Mouse (Mus musculus): ENCODE data around the gene 1700019D03Rik. TPM values are rescaled to one million over a fixed set of nuclear protein-coding genes. Genes with fewer than 3 reads are reported as not detected.
"Not testable (repeated sequence)": the region's sequence is repeated elsewhere in the genome, so short reads cannot be mapped to it uniquely, and the experiment has no call there.

Gene 1700019D03Rik
- total RNA-seq, 2 experiments from 2014 or later, result 7.8 to 7.9 TPM

DNA sequence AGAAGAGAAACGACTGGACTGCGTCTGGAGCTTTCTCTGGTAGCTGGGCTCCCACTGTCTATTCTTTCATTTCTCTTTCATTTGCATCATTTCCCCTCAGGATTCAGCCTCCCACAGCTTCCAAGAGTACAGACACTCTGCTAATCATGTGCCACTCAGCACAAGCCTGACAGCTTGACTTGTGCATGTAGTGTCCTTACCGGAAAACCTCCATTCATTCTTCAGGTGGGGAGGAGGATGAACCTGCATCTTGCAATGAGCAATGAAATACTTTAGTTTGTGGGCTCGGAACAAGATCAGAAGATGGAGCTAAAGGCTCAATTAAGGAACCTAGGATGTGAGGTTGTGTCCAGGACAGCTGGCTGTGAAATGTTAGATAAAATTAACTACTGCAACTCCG lies 67.8 kb downstream of the 1700019D03Rik start:
- Histone ChIP-seq H3K4me3 (peak overlapping the region; percentile 79), H3K27ac (peak overlapping the region; percentile 88)
- peak in 1 of 2 experiments; percentile 7 for DNase-seq (ENCODE audit: low spot score in 2 of 2)
- peak; percentile 48 for TF ChIP-seq CTCF (conservative IDR thresholded peaks at IDR 0.05)

DNA sequence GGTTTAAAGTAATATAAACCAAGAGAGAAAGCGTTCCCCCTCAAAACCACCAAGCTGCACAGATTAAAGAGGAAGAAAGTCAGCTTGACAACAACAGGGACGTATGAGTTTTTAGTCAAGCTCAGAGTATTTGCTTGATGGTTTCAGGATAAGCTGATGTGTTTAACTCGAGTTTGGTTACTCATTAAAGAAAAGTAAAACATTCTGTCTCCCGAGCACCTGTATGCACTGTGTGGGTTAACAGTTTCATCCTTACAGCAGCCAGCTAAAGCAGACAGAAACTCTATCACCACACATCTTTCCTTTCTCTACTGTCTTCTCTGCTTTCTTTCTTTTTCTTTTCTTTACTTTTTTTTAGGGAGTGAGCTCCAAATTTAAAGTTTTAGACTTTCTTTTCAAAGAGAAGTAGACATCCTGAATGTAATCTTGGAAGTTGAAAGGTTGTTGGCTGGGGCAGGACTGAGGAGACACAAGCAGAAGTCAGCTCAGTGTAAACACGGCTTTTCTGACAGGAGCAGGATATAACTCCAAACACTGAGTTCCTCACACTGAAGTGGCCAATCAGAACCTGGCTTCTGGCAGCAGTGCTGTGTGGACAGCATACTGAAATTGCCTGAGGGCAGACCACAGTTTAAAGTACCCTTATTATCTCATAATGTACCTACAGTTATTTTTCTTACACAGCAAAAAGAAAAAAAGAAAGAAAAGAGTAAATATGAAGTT lies 68.7 kb downstream of the 1700019D03Rik start:
- H3K27ac ChIP-seq, result peak overlapping the region; percentile 88; the same call in 1 of the 2 replicates
- DNase-seq (ENCODE audit: low spot score in 2 of 2), result no peak
- H3K4me3 ChIP-seq, result peak overlapping the region; percentile 79
- TF ChIP-seq CTCF (conservative IDR thresholded peaks at IDR 0.05), result no peak

DNA sequence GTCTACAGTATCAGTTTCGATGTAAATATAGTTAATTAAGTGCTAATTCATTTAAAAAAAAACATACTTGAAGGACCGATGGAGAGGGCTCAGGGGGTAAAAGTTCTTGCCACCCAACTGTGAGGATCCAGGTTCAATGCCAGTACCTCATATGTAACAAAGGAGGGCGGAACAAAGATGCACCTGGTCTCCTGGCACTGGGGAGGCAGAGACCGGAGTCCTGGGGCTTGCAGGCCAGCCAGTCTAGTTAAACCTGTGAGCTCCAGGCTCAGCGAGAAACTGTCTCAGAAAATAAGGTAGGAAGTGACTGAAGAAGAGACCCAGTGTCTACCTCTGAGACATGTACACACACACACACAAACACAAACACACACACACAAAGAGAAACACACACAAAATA lies 72.1 kb downstream of the 1700019D03Rik start:
- no peak for DNase-seq (ENCODE audit: low spot score in 2 of 2)
- H3K27ac ChIP-seq, result no peak overlapping the region
- H3K4me3 ChIP-seq, result no peak overlapping the region
- TF ChIP-seq CTCF (conservative IDR thresholded peaks at IDR 0.05), result no peak

DNA sequence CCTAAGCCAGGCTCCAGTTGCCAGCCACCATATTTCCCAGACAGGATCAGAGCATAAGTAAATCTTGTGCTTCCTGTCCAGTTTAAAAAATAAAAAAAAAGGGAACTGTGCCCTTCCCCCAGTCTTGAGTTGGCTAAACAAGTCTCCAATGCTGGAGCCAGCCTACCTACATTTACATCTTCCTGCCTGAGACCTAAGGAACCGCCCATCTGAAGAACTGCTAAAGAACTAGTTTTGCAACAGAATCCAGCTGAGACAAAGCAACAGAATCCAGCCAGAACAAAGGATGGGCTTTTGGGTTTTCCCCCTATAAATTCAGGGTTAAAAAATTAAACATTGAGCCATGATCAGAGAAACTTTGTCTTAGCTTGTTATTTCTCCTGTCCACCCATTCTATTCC lies 81.0 kb downstream of the 1700019D03Rik start:
- DNase-seq (ENCODE audit: low spot score in 2 of 2), result no peak
- TF ChIP-seq CTCF (conservative IDR thresholded peaks at IDR 0.05), result no peak
- Histone ChIP-seq H3K4me3 (no peak overlapping the region), H3K27ac (no peak overlapping the region)

DNA sequence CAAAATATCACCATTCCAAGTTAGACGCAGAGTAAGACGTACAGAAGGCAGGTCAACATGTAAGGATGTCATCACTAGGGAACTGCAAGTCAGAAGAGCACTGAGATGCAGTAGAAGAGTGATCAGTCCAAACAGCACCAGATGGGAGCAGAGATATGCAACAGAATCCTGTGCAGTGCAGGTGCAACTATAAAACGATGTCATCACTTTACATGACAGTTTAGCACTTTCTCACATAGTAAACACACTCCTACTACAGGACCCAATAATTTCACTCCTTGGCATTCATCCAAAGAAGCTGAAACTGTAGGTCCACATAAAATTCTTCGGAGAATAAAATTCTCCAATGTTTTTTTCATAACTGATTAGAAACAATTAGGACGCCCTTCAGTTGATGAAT lies 85.5 kb downstream of the 1700019D03Rik start:
- Histone ChIP-seq H3K4me3 (no peak overlapping the region), H3K27ac (no peak overlapping the region)
- TF ChIP-seq CTCF (conservative IDR thresholded peaks at IDR 0.05), result no peak
- DNase-seq (ENCODE audit: low spot score in 2 of 2), result no peak

DNA sequence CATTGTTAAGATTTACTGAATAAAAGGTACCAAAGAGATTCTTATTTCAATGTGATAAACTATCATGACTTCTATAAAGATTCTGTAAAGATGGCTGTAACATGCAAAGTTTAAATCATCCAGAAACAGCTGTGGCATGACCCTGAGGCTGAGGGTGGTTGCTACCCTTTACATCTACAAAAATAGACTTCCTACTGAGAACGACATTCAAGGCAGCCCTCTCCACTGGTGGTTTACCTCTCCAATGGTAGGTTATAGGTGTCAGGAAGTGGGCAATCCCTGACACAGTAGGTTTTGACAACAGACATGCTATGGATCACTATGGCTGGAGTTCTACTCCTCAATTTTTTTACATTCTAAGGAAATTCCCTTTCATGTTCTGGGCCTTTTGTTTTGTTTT lies 95.5 kb downstream of the 1700019D03Rik start:
- not testable (repeated sequence) for DNase-seq (ENCODE audit: low spot score in 2 of 2); H3K27ac ChIP-seq; H3K4me3 ChIP-seq

DNA sequence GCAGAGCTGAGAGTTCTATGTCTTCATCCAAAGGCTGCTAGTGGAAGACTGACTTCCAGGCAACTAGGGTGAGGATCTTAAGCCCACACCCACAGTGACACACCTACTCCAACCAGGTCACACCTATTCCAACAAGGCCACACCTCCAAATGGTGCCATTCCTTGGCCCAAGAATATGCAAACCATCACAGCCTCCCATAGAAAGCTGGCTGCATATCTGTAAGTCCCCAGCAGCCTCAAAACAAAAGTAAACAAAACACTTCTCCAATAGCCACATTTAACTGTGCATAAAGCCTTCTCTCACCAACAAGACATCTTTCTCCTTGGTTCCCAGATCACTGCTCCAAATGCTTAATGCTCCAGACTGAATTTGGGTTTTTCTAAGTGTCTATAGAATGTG lies 101.1 kb downstream of the 1700019D03Rik start:
- not testable (repeated sequence) for DNase-seq (ENCODE audit: low spot score in 2 of 2); H3K4me3 ChIP-seq; H3K27ac ChIP-seq

DNA sequence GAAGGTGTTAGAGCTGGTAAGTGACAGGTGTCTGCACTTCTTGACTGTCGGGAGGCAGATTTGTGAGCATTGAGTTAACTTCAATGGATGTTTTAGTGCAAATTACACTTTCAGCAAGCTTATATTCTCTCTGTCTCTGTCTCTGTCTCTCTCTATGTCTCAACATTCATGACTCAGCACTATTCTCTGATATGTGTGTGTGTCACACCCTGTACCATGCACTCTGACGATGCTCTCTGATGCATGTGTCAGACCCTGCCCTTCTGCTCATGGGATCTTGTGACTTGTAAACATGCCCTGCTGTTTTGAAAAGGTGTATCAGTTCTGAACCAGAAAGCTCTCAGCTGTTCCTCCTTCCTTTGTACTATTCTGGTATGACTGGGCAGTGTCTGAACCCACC lies 103.3 kb downstream of the 1700019D03Rik start:
- Histone ChIP-seq H3K27ac (no peak overlapping the region), H3K4me3 (no peak overlapping the region)
- TF ChIP-seq CTCF (conservative IDR thresholded peaks at IDR 0.05), result no peak
- no peak for DNase-seq (ENCODE audit: low spot score in 2 of 2)

DNA sequence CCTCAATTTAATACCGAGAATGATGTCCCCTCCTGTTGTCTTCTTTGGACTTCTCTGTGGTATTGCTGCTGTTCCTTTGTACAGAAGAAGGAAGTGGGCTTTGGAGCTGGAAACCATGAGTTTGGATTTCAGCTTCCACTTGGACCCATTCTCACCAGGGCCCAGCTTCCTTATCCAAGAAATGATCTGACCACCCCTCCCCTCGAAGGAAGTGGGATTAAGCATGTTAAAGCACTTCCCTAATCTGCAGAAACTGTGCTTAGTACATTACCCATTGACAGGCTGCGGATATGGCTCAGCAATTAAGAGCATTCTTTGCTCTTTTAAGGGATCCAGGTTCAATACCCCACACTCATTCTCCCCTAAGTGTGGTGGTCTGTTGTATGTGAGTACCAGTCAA lies 110.2 kb downstream of the 1700019D03Rik start:
- Histone ChIP-seq H3K27ac (no peak overlapping the region), H3K4me3 (no peak overlapping the region)
- no peak for TF ChIP-seq CTCF (conservative IDR thresholded peaks at IDR 0.05)
- no peak for DNase-seq (ENCODE audit: low spot score in 2 of 2)

DNA sequence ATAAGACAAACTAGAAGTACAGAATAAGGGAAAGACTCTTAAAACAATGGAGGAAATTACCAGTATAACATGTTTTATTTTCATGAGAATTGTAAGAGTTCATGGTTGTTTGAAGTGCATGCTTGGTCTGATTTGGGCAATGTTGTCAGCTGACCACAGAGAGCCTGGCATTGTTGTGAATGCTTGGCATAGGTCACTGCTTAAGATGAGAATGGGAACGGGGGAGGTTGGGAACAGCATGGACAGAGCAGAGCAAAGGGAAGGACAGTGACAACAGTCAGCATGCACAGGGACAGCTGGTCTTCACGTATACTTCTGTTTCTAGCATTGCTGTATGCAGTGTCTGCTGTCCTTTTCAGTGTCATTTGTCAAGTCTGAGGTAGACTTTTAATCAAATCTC lies 135.8 kb downstream of the 1700019D03Rik start:
- no peak overlapping the region for H3K27ac ChIP-seq
- H3K4me3 ChIP-seq, result no peak overlapping the region
- no peak for DNase-seq (ENCODE audit: low spot score in 2 of 2)
- TF ChIP-seq CTCF (conservative IDR thresholded peaks at IDR 0.05), result no peak

Other genes starting within 250 kb of the 1700019D03Rik start
- gene Inpp1, start 202.5 kb downstream of the 1700019D03Rik start, total RNA-seq (2021), result 10 to 100 TPM; 37.9 to 39.0 TPM
- 10 to 100 TPM; 17.4 to 18.0 TPM for gene Hibch, start 175.2 kb downstream of the 1700019D03Rik start, total RNA-seq (2021)
- gene Mstn, start 41.5 kb upstream of the 1700019D03Rik start, total RNA-seq (2021), result under 1 TPM; 0.69 to 0.83 TPM
- not detected for gene 1700019A02Rik, start 167.5 kb upstream of the 1700019D03Rik start, total RNA-seq (2021)

Data from layer of hippocampus, adult 2 months (tissue).